Mouse (Mus musculus) stomach, embryonic 16.5 days (tissue): ENCODE results near the gene Hspa4. TPM values are rescaled to one million over a fixed set of nuclear protein-coding genes. Genes with fewer than 3 reads are reported as not detected.
"Not testable (repeated sequence)": the region's sequence is repeated elsewhere in the genome, so short reads cannot be mapped to it uniquely, and the experiment has no call there.

Source experiments
- ATAC-seq: fragments of 200-750 bp; cut with Nextera tagmentation; 2 replicates; pipeline ENCODE4 v1.8.0; 2017; ENCODE audit warnings: moderate number of reproducible peaks, moderate TSS enrichment; ENCODE audit not compliant: insufficient read depth, low FRiP score
- H3K27ac ChIP-seq: fragments of 300-500 bp; sonication (generic); 2 replicates; pipeline ENCODE4 v1.5.1; 2014; ENCODE audit warnings: low read length
- H3K27me3 ChIP-seq: fragments of 300-500 bp; sonication (generic); 2 replicates; pipeline ENCODE4 v1.6.1; 2014; ENCODE audit warnings: low read length, control low read depth, mixed read lengths; ENCODE audit not compliant: control insufficient read depth, insufficient read depth
- H3K36me3 ChIP-seq: fragments of 300-500 bp; sonication (generic); 2 replicates; pipeline ENCODE4 v1.6.1; 2014; ENCODE audit warnings: low read length; ENCODE audit not compliant: control insufficient read depth, insufficient read depth
- H3K4me1 ChIP-seq: fragments of 300-500 bp; sonication (generic); 2 replicates; pipeline ENCODE4 v1.6.1; 2014; ENCODE audit warnings: low read length, control low read depth, mixed read lengths; ENCODE audit not compliant: control insufficient read depth, insufficient read depth
- H3K4me2 ChIP-seq: fragments of 300-500 bp; sonication (generic); 2 replicates; pipeline ENCODE4 v1.6.1; 2014; ENCODE audit warnings: low read depth, low read length, mixed read lengths
- H3K4me3 ChIP-seq: fragments of 300-500 bp; sonication (generic); replicated peaks from 2 replicates; pipeline ENCODE4 v1.5.1; 2014; ENCODE audit warnings: mild to moderate bottlenecking, low read length
- H3K9ac ChIP-seq: fragments of 300-500 bp; sonication (generic); 2 replicates; pipeline ENCODE4 v1.6.1; 2014; ENCODE audit warnings: low read length
- H3K9me3 ChIP-seq: fragments of 300-500 bp; sonication (generic); replicated peaks from 2 replicates; pipeline ENCODE4 v1.6.1; 2016; ENCODE audit warnings: low read length, control low read depth; ENCODE audit not compliant: control insufficient read depth
- WGBS: fragments of 180-500 bp; shearing (Covaris S2); extraction: QIAGEN DNeasy Blood & Tissue Kit; methylation state at CpG from one replicate; pipeline ENCODE4 v1.1.7; 2014; 5-methylcytosine and 5-hydroxymethylcytosine counted together
- polyA plus RNA-seq: library from polyadenylated mRNA; unstranded; fragments of >200 nt; fragmentation: Nextera tagmentation; extraction: Ambion mirVana; gene quantifications from 2 replicates; pipeline ENCODE4 v1.2.1, GENCODE M21; 2015

The Hspa4 gene
- polyA plus RNA-seq, 1 experiment from 2014 or later: 67.9 TPM

DNA sequence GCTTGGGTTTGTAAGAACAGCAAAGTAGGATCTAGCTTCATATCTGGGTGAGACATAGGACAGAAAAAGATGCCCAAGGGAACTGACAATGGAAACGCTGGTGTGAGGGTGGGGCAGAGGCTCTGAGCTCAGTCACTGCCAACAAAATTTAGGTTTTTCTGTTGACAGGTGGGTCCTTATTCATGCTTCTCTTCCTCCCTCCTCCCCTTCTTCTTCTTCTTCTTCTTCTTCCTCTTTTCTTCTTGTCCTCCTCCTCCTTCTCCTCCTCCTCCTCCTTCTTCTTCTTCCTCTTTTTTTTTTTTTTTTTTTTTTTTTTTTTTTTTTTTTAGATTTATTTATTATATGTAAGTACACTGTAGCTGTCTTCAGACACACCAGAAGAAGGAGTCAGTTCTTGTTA is 12.6 kb upstream of the Hspa4 start:
- not testable (repeated sequence) for H3K27me3 ChIP-seq, H3K9ac ChIP-seq, H3K9me3 ChIP-seq, H3K4me3 ChIP-seq, ATAC-seq, H3K4me2 ChIP-seq, H3K36me3 ChIP-seq, H3K27ac ChIP-seq
- peaks cover 20% of the 10 kb centered on the region for H3K4me1 ChIP-seq
- WGBS: 60% methylated on average over 1 of the region's 1 CpGs

DNA sequence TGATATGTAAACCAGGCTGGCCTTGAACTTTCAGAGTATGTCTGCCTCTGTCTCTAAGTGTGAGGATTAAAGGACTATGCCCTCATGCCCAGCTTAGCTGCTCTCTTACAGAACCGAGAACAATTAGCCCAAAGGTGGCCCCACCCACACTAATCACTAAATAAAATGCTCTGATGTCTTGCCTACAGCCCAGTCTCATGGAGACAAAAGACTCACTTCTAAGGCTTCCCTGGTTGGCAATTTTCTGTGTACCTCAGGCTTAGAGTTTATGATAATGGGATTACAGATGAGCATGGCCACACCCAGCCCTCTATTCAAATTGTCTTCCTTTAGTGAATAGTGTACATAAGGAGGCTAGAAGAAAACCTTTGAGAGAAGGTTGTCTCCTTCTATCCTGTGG is 11.1 kb upstream of the Hspa4 start:
- H3K9me3 ChIP-seq: no peaks in the 10 kb centered on the region
- H3K27me3 ChIP-seq: no peaks in the 10 kb centered on the region
- H3K36me3 ChIP-seq: no peaks in the 10 kb centered on the region
- no peak overlapping the region for H3K4me2 ChIP-seq
- H3K4me3 ChIP-seq: no peak overlapping the region
- 49% methylated on average over 1 of the region's 1 CpGs for WGBS
- H3K9ac ChIP-seq: peak overlapping the region; percentile 26; the same call in 1 of the 2 replicates
- ATAC-seq: no peak
- H3K4me1 ChIP-seq: peaks cover 25% of the 10 kb centered on the region
- H3K27ac ChIP-seq: no peak overlapping the region

DNA sequence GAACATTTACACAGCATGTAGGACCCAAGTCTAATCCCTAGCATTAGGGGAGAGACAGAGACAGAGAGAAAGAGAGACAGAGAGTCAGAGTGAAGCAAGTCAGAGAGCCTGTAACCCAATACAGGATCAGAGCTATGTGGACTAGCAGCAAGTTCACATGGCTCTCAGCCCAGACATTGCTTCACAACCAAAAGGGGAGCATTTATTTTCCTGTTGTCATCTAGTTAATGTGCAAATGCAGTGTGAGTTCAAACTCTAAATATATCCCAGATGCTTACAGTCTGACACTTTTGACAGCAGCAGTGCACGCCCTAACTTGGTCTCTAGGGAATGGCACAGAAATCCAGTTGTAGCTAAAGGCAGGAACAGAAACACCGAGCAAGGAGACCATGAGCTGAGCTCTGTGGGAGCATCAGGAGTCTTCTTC is 8.6 kb upstream of the Hspa4 start:
- Histone ChIP-seq H3K9ac (no peak overlapping the region), H3K9me3 (no peaks in the 10 kb centered on the region), H3K4me2 (no peak overlapping the region), H3K4me1 (peaks cover 21% of the 10 kb centered on the region), H3K4me3 (no peak overlapping the region), H3K27ac (peak overlapping the region; percentile 82), H3K36me3 (no peaks in the 10 kb centered on the region), H3K27me3 (no peaks in the 10 kb centered on the region)
- ATAC-seq: peak; percentile 87
- 32% methylated on average over 2 of the region's 2 CpGs for WGBS

DNA sequence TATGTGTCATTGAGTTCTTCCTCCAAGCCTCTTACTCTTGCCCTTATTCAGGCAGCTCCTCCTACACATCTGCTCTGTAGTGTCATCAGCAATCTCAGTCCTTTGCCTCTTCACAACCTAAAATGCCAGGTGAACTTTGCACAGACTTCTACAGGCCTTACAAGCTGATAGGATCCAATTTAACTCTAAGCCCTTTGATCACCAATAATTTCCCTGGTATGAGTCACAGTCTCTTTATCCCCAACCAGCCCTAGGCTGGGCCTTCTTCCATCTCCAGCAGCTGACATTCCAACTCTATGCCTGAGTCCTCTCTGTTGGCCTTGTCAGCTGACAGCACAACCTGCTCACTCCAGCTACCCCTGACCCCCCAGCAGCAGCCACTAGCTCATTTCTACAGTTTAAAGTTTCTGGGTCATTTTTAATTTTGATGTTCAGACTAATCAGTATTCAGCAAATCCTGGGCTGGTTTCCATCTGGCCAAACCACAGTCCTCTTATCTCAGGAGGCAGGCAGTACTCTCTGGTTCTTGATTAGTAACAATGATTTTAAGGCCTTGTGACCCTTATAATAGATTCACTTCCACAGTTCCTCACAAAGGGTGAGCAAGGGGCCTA is 8.1 kb upstream of the Hspa4 start:
- Histone ChIP-seq H3K4me1 (peaks cover 21% of the 10 kb centered on the region), H3K27me3 (no peaks in the 10 kb centered on the region), H3K4me3 (no peak overlapping the region), H3K9ac (no peak overlapping the region; the same call in 1 of the 2 replicates), H3K4me2 (peak overlapping the region; percentile 15; the same call in 1 of the 2 replicates), H3K36me3 (no peaks in the 10 kb centered on the region), H3K9me3 (no peaks in the 10 kb centered on the region), H3K27ac (peak overlapping the region; percentile 82)
- ATAC-seq: peak; percentile 85

DNA sequence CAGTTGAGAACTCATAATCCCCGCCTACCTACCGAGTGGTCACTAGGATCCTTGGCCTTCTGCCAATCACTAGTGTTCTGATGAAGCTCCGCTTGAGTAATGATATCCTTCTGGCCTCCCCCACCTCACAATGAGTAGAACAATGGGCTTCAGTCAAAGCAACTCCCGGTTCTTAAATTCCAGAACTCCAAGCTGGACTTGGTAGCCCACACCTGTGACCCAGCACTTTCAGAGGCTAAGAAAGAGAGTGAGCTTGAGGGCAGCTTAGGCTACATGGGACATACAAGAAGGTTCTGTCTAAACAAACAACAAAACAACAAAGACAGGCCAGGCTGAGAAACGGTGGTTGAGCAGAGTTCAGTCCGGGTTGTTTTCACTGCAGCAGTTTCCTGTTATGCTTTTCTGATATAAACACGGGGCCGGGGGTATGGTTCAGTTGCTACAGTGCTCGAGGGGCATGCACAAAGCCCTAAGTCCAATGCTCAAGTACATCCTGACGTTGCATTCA is 7.4 kb upstream of the Hspa4 start:
- no peaks in the 10 kb centered on the region for H3K27me3 ChIP-seq
- no peaks in the 10 kb centered on the region for H3K9me3 ChIP-seq
- WGBS: 47% methylated on average over 10 of the region's 10 CpGs
- no peaks in the 10 kb centered on the region for H3K36me3 ChIP-seq
- no peak overlapping the region for H3K4me3 ChIP-seq
- H3K4me1 ChIP-seq: peaks cover 21% of the 10 kb centered on the region
- ATAC-seq: no peak
- peak overlapping the region; percentile 82 for H3K27ac ChIP-seq
- no peak overlapping the region for H3K4me2 ChIP-seq
- no peak overlapping the region for H3K9ac ChIP-seq

DNA sequence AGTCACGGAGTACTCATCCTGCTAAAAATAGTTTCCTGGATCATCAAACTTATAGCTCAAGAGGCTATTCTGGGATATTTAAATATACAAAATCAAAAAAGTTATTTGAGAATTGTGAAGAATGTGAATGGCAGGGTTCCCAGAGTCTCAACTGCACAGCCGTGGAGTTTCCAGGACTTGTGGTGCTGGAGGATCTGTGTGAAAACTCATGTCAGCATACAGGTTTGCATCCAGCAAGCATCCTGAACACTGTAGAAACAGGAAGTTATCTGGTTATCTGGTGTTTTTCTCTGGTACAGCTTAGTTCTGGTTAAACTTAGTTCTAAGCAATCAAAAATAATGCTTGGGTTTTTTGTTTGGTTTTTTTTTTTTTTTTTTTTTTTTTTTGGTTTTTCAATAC is 6.7 kb upstream of the Hspa4 start:
- no peak overlapping the region for H3K9ac ChIP-seq
- H3K36me3 ChIP-seq: no peaks in the 10 kb centered on the region
- H3K9me3 ChIP-seq: no peaks in the 10 kb centered on the region
- no peak overlapping the region for H3K4me2 ChIP-seq
- H3K27ac ChIP-seq: peak overlapping the region; percentile 82
- WGBS: 38% methylated on average over 2 of the region's 2 CpGs
- H3K4me3 ChIP-seq: no peak overlapping the region
- H3K27me3 ChIP-seq: no peaks in the 10 kb centered on the region
- ATAC-seq: no peak
- peaks cover 21% of the 10 kb centered on the region for H3K4me1 ChIP-seq

DNA sequence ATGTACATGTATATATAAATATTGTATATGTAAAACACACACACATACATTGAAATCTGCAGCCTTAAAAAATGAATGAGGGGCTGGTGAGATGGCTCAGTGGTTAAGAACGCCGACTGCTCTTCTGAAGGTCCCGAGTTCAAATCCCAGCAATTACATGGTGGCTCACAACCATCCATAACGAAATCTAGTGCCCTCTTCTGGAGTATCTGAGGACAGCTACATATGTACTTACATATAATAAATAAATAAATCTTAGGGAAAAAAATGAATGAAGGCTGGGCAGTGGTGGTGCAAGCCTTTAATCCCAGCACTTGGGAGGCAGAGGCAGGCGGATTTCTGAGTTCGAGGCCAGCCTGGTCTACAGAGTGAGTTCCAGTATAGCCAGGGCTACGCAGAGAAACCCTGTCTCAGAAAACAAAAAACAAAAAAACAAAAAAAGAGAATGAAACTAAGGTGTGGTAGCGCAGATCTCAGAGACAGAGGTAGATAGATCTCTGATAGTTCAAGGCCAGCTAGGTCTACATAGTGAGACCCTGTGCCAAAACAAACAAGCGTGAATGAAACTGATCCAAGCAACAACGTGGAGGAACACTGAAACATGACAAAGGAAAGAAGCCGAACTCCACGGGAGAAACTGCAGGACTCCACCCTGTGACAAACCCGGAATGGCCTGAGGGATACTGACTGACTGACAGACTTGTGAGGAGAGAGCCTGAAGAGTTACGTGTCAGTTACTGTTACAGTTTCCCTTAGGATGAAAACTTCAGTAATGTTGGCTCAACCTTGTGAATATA is 4.0 kb upstream of the Hspa4 start:
- no peak for ATAC-seq
- WGBS: 85% methylated on average over 14 of the region's 14 CpGs
- H3K27me3 ChIP-seq: no peaks in the 10 kb centered on the region
- H3K4me1 ChIP-seq: peaks cover 22% of the 10 kb centered on the region
- no peak overlapping the region for H3K9ac ChIP-seq
- H3K4me2 ChIP-seq: no peak overlapping the region
- H3K9me3 ChIP-seq: no peaks in the 10 kb centered on the region
- no peak overlapping the region for H3K4me3 ChIP-seq
- H3K36me3 ChIP-seq: no peaks in the 10 kb centered on the region
- H3K27ac ChIP-seq: no peak overlapping the region

DNA sequence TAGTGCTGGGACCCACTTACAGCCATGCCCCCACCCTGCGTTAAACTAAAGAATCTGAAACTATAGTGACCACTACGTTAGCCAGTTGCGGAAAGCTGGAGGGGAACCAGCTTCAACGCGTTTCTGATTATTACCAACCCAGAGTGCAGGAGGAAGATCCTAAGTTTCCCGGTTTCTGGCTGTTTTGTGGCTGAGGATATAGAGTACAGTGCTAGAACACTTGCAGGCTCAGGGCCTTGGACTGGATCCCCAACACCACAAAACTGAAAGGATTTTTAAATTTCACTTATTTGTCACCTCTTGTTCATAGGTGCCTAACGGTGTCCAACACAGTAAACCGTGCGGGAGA is 884 bp upstream of the Hspa4 start:
- peak overlapping the region; percentile 81 for H3K4me3 ChIP-seq
- H3K36me3 ChIP-seq: no peaks in the 10 kb centered on the region
- peak overlapping the region; percentile 62 for H3K4me2 ChIP-seq
- no peaks in the 10 kb centered on the region for H3K27me3 ChIP-seq
- peak overlapping the region; percentile 99 for H3K27ac ChIP-seq
- 43% methylated on average over 9 of the region's 9 CpGs for WGBS
- peaks cover 30% of the 10 kb centered on the region for H3K4me1 ChIP-seq
- ATAC-seq: no peak
- H3K9me3 ChIP-seq: no peaks in the 10 kb centered on the region
- peak overlapping the region; percentile 74 for H3K9ac ChIP-seq

DNA sequence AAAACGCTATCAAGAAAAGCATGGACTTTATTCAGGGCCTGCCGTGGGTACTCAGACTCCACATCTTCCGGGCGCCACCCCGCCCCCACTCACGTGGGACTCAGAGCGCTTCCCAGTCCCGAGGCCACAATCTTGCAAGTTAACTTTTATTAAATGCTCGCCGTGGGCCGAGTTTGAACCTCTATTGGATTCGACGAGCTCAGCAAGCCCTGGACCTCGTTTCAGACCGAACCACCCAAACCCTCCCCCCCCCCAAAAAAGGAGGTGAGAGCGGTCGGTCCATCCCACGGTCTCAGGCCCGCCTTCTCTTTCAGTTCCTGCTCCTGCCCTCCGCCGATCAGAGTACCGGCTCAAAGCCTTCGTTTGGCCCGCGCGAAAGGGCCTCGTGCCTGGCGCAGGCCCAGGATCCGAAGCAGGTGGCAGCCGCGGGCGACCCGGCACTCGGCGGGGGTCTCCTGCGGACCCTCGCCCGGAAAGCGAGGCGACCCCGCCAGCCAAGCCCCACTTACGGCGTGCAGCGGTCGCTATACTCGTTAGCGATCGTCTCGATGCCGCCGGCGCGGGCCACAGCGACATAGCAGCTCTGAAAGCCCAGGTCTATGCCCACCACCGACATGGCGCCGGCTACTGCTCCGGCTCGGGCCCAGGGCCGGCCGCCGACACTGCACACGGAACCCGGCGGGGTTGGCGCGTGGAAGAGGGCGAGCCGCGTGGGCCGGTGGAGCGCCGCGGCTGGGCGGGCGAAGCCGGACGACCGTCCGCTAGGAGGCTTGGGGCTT is 517 bp downstream of the Hspa4 start:
- under 1% methylated on average over 79 of the region's 80 CpGs for WGBS
- ATAC-seq: peak; percentile 58; the same call in 1 of the 2 replicates
- Histone ChIP-seq H3K4me3 (peak overlapping the region; percentile 81), H3K27me3 (no peaks in the 10 kb centered on the region), H3K27ac (peak overlapping the region; percentile 99), H3K4me1 (peaks cover 35% of the 10 kb centered on the region), H3K36me3 (no peaks in the 10 kb centered on the region), H3K9me3 (no peaks in the 10 kb centered on the region), H3K4me2 (peak overlapping the region; percentile 74), H3K9ac (peak overlapping the region; percentile 91)
